Mouse (Mus musculus): ENCODE data around the gene 6430531B16Rik.

Gene 6430531B16Rik

GRCm38 (mm10) chr7:139970216-139970919 is 8.2 kb downstream of the 6430531B16Rik start:
- no peak for DNase-seq

- peak; percentile 80 for DNase-seq
These were observed 9.0 kb downstream of the 6430531B16Rik start for GRCm38 (mm10) chr7:139969348-139970130.

GRCm38 (mm10) chr7:139968428-139968827 is 10.1 kb downstream of the 6430531B16Rik start:
- DNase-seq, result no peak

- no peak for DNase-seq
These were observed 11.4 kb downstream of the 6430531B16Rik start for GRCm38 (mm10) chr7:139967175-139967574.

GRCm38 (mm10) chr7:139963814-139964213 is 14.7 kb downstream of the 6430531B16Rik start:
- no peak for DNase-seq

- no peak for DNase-seq
These were observed 17.4 kb downstream of the 6430531B16Rik start for GRCm38 (mm10) chr7:139961141-139961540.

GRCm38 (mm10) chr7:139957958-139958357 is 20.6 kb downstream of the 6430531B16Rik start:
- DNase-seq, result no peak

GRCm38 (mm10) chr7:139957437-139957836 is 21.1 kb downstream of the 6430531B16Rik start:
- DNase-seq, result no peak

- DNase-seq, result no peak
These were observed 21.9 kb downstream of the 6430531B16Rik start for GRCm38 (mm10) chr7:139956658-139957057.

GRCm38 (mm10) chr7:139955505-139955904 is 23.1 kb downstream of the 6430531B16Rik start:
- DNase-seq, result no peak

- no peak for DNase-seq
These were observed 26.4 kb downstream of the 6430531B16Rik start for GRCm38 (mm10) chr7:139951991-139952633.

GRCm38 (mm10) chr7:139951079-139951478 is 27.5 kb downstream of the 6430531B16Rik start:
- DNase-seq, result peak; percentile 10

- DNase-seq, result peak; percentile 42
These were observed 28.1 kb downstream of the 6430531B16Rik start for GRCm38 (mm10) chr7:139950283-139950971.

- peak; percentile 39 for DNase-seq
These were observed 28.7 kb downstream of the 6430531B16Rik start for GRCm38 (mm10) chr7:139949893-139950282.

GRCm38 (mm10) chr7:139946032-139946431 is 32.5 kb downstream of the 6430531B16Rik start:
- no peak for DNase-seq

GRCm38 (mm10) chr7:139945516-139945915 is 33.0 kb downstream of the 6430531B16Rik start:
- no peak for DNase-seq

GRCm38 (mm10) chr7:139944291-139945240 is 34.0 kb downstream of the 6430531B16Rik start:
- peak; percentile 6 for DNase-seq

- DNase-seq, result peak; percentile 27
These were observed 34.8 kb downstream of the 6430531B16Rik start, which contains the start of gene Utf1 for GRCm38 (mm10) chr7:139943674-139944281. Gene Utf1 (plus strand): TSS chr7:139943789.

- DNase-seq, result no peak
These were observed 37.9 kb downstream of the 6430531B16Rik start for GRCm38 (mm10) chr7:139940476-139941209.

- DNase-seq, result no peak
These were observed 40.7 kb downstream of the 6430531B16Rik start for GRCm38 (mm10) chr7:139937810-139938209.
